Mouse (Mus musculus) MEL (cell line): ENCODE results near the gene Itga10.

Experiments used
- CTCF ChIP-seq, 3 experiments: IDR thresholded peaks in 2 of 3; conservative IDR thresholded peaks in 1 of 3; 2 replicates each; pipeline ENCODE4 v1.5.1; 2011 to 2012; ENCODE audit warnings: low read length in 3 of 3, low read depth in 2 of 3, mild to moderate bottlenecking in 2 of 3, improper control_type of control experiment in 1 of 3, inconsistent platforms in 1 of 3, mixed read lengths in 1 of 3, moderate library complexity in 1 of 3; ENCODE audit not compliant: control insufficient read depth in 1 of 3, insufficient read depth in 1 of 3, poor library complexity in 1 of 3, severe bottlenecking in 1 of 3
- MAZ ChIP-seq: IDR thresholded peaks from 2 replicates; pipeline ENCODE4 v1.6.1; 2012; ENCODE audit warnings: low read depth, mild to moderate bottlenecking, inconsistent platforms, low read length, improper control_type of control experiment
- POLR2A ChIP-seq, 2 experiments: IDR thresholded peaks; 2 replicates each; pipeline ENCODE4 v1.6.1; 2011 to 2012; ENCODE audit warnings: low read length in 2 of 2, mild to moderate bottlenecking in 2 of 2, control low read depth in 1 of 2, improper control_type of control experiment in 1 of 2, low read depth in 1 of 2, moderate library complexity in 1 of 2; ENCODE audit not compliant: control insufficient read depth in 1 of 2, insufficient read depth in 1 of 2, poor library complexity in 1 of 2
- SIN3A ChIP-seq: IDR thresholded peaks from 2 replicates; pipeline ENCODE4 v1.6.1; 2012; ENCODE audit warnings: low read length, improper control_type of control experiment, inconsistent platforms
- SMC3 ChIP-seq: IDR thresholded peaks from 2 replicates; pipeline ENCODE4 v1.6.1; 2011; ENCODE audit warnings: low read depth, low read length, improper control_type of control experiment
- UBTF ChIP-seq: IDR thresholded peaks from 2 replicates; pipeline ENCODE4 v1.6.1; 2012; ENCODE audit warnings: low read depth, mild to moderate bottlenecking, inconsistent platforms, low read length, improper control_type of control experiment, moderate library complexity, borderline replicate concordance; ENCODE audit not compliant: insufficient read depth
- ZC3H11A ChIP-seq: IDR thresholded peaks from 2 replicates; pipeline ENCODE4 v1.6.1; 2012; ENCODE audit warnings: low read depth, mild to moderate bottlenecking, inconsistent platforms, low read length, improper control_type of control experiment

DNA sequence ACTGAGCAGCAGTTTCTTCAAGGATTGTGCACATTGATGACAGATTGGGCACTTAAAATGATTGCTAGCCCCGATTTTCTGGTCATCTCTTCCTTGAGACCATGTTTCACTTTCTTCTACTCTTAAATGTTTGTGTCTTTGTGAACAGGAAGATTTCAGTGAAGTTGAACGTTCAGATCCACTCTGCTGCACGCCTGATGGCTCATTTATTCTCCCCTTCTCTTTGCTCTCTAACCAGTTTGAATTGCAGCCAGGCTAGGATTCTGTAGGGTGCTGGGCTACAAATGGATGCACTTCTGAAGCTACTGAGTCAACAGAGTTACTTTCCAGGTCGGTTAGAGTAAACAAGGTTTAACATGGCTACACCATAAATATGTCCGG, 42.7 kb upstream of the Itga10 start:
- TF ChIP-seq CTCF (IDR thresholded peaks at IDR 0.05 in 2 of 3, conservative IDR thresholded peaks at IDR 0.05 in 1 of 3; ENCODE audit: control insufficient read depth in 1 of 3, insufficient read depth in 1 of 3, low read depth in 2 of 3, low read length in 3 of 3, poor library complexity in 1 of 3, severe bottlenecking in 1 of 3) (no peak), POLR2A (IDR thresholded peaks at IDR 0.05; ENCODE audit: control insufficient read depth in 1 of 2, insufficient read depth in 1 of 2, low read depth in 1 of 2, low read length in 2 of 2, poor library complexity in 1 of 2) (no peak), UBTF (no peak), SIN3A (no peak), ZC3H11A (no peak), SMC3 (no peak), MAZ (no peak)
